Mouse (Mus musculus) left cerebral cortex, adult 2 months (tissue): ENCODE measurements around the gene Fam186a. TPM values are rescaled to one million over a fixed set of nuclear protein-coding genes. Genes with fewer than 3 reads are reported as not detected.
"Not testable (repeated sequence)": the region's sequence is repeated elsewhere in the genome, so short reads cannot be mapped to it uniquely, and the experiment has no call there.

Source experiments
- DNase-seq, 2 experiments: peaks; one replicate each; pipeline ENCODE4 v3.0.0; 2021 to 2022; ENCODE audit warnings: low spot score in 2 of 2, mixed read lengths in 1 of 2; ENCODE audit errors: extremely low spot score in 1 of 2
- H3K27ac ChIP-seq: fragments of 200-600 bp; 2 replicates; pipeline ENCODE4 v1.8.1; 2022
- H3K4me3 ChIP-seq: fragments of 200-600 bp; 2 replicates; pipeline ENCODE4 v1.8.1; 2022
- CTCF ChIP-seq: fragments of 200-600 bp; IDR thresholded peaks from 2 replicates; pipeline ENCODE4 v1.8.1; 2022; ENCODE audit warnings: antibody characterized with exemption, mild to moderate bottlenecking, moderate library complexity
- intact Hi-C: fragments of 180-260 bp; cut with DNase I; formaldehyde crosslinking; loops from one replicate; pipeline ENCODE4 v1.15.1; 2025
- total RNA-seq, 2 experiments: library from RNA; stranded (reverse); gene quantifications; 2 replicates each; pipeline ENCODE4 v1.2.3; 2021

Fam186a gene
- total RNA-seq, 2 experiments from 2014 or later: 0.05 TPM; not detected in 1

- DNase-seq: no peak
- TF ChIP-seq CTCF: no peak
- Histone ChIP-seq H3K27ac (no peak overlapping the region), H3K4me3 (no peak overlapping the region)
- intact Hi-C loops: no loop called here
These were observed 76.2 kb downstream of the Fam186a start for GRCm38 (mm10) chr15:99890412-99891236.

GRCm38 (mm10) chr15:99889275-99889874, 77.5 kb downstream of the Fam186a start:
- DNase-seq: no peak
- intact Hi-C loops: no loop called here
- Histone ChIP-seq H3K27ac (no peak overlapping the region), H3K4me3 (no peak overlapping the region)
- TF ChIP-seq CTCF: no peak

DNA sequence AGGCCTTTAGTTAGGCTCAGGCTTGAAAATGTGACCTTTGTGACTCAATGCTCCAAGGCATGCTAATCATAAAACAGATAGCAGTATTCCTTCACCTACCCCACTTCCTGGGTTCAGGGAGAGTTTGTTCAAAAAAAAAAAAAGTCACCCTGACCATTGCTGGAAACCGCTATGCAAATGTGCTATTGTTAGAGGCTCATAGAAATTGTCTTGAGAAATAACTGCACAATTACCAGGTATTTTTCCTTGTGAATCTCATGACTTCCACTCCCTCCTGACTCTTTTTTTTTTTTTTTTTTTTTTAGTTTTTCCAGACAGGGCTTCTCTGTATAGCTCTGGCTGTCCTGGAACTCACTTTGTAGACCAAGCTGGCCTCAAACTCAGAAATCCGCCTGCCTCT, 79.7 kb downstream of the Fam186a start:
- DNase-seq: not testable (repeated sequence)

GRCm38 (mm10) chr15:99884038-99884437, 82.8 kb downstream of the Fam186a start:
- no peak for TF ChIP-seq CTCF
- H3K4me3 ChIP-seq: no peak overlapping the region
- no peak for DNase-seq
- no peak overlapping the region for H3K27ac ChIP-seq
- intact Hi-C loops: no loop called here

More for the DNA sequence above, 79.7 kb downstream of the Fam186a start:
- intact Hi-C loops, H3K27ac ChIP-seq, H3K4me3 ChIP-seq: not testable (repeated sequence)

- no peak for DNase-seq
- intact Hi-C loops: no loop called here
- no peak overlapping the region for H3K4me3 ChIP-seq
- no peak for TF ChIP-seq CTCF
- H3K27ac ChIP-seq: no peak overlapping the region
These were observed 88.3 kb downstream of the Fam186a start for GRCm38 (mm10) chr15:99878541-99878940.

DNA sequence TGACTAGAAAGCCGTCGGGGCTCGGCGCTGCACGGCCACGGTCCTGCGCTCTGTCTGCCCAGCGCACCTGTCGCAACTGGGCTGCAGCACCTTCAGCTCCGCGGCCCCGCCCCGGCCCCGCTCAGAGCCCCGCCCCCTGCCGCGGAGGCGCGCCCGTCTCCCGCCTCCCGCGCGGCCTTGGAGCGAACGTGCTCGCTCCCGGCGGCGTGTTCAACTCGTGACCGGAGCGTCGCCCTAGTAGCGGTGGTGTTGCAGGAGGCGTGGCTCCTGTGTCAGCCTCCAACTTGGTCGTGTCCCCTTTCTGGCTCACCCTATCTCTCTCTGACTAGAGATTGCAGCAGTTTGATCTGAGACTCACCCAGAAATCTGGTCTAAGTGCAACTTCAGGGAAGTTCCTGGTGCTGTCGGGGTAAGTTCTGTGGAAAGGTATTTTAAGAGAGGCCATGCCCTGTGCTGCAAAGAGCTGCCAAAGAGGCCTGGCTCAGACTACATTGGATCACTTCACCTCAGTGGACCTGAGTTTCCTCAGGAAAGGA, 91.5 kb downstream of the Fam186a start, which contains the start of gene Lima1:
TSS of gene Lima1 (minus strand) at position 123 of the 536 bp plus-strand sequence.
- peak within 1 kb of the TSS; percentile 61 for H3K27ac ChIP-seq
- peak within 1 kb of the TSS; percentile 68 for H3K4me3 ChIP-seq
- DNase-seq: peak; percentile 81
- intact Hi-C loops: no loop called here
- no peak for TF ChIP-seq CTCF

- no peak for TF ChIP-seq CTCF
- Histone ChIP-seq H3K27ac (peak overlapping the region; percentile 20; the same call in 1 of the 2 replicates), H3K4me3 (peak overlapping the region; percentile 68)
- DNase-seq: peak in 1 of 2 experiments; percentile 11
- intact Hi-C loops: no loop called here
These were observed 92.1 kb downstream of the Fam186a start for GRCm38 (mm10) chr15:99874612-99875333.

GRCm38 (mm10) chr15:99872543-99872942, 94.3 kb downstream of the Fam186a start:
- DNase-seq: no peak
- no peak for TF ChIP-seq CTCF
- no peak overlapping the region for H3K27ac ChIP-seq
- intact Hi-C loops: no loop called here
- H3K4me3 ChIP-seq: no peak overlapping the region

Other genes starting within 250 kb of the Fam186a start
- gene Gpd1, start 249.5 kb downstream of the Fam186a start, total RNA-seq: 100 to 1,000 TPM in 1 of 2 experiments, 10 to 100 TPM in 1; 90.7 to 100 TPM
- gene Cox14, start 241.4 kb downstream of the Fam186a start, total RNA-seq: 100 to 1,000 TPM; 113 to 123 TPM
- 10 to 100 TPM; 32.3 to 34.7 TPM for gene Cers5, start 194.2 kb downstream of the Fam186a start, total RNA-seq
- 10 to 100 TPM in 1 of 2 experiments, 1 to 10 TPM in 1; 9.9 to 11.0 TPM for gene Lima1, start 91.6 kb downstream of the Fam186a start, total RNA-seq
- 10 to 100 TPM; 43.5 to 51.8 TPM for gene Larp4, start 3.0 kb upstream of the Fam186a start, total RNA-seq
- gene Dip2b, start 71.6 kb upstream of the Fam186a start, total RNA-seq: 10 to 100 TPM; 62.6 to 71.3 TPM